Mouse (Mus musculus) lung, embryonic 16.5 days (tissue): ENCODE measurements around the gene 2210011C24Rik. TPM values are rescaled to one million over a fixed set of nuclear protein-coding genes. Genes with fewer than 3 reads are reported as not detected.
A peak's percentile ranks its signal among the peaks of the same experiment; 100 is the strongest.

Source experiments
- ATAC-seq: fragments of 200-750 bp; cut with Nextera tagmentation; 2 replicates; pipeline ENCODE4 v1.8.0; 2017; ENCODE audit warnings: low read depth, mild to moderate bottlenecking, moderate library complexity
- H3K27ac ChIP-seq: fragments of 300-500 bp; sonication (generic); 2 replicates; pipeline ENCODE4 v1.5.1; 2014; ENCODE audit warnings: mild to moderate bottlenecking, control low read depth, low read length
- H3K27me3 ChIP-seq: fragments of 300-500 bp; sonication (generic); 2 replicates; pipeline ENCODE4 v1.6.1; 2014; ENCODE audit warnings: low read depth, low read length, mixed read lengths; ENCODE audit not compliant: control insufficient read depth, insufficient read depth
- H3K36me3 ChIP-seq: fragments of 300-500 bp; sonication (generic); 2 replicates; pipeline ENCODE4 v1.6.1; 2014; ENCODE audit warnings: low read length; ENCODE audit not compliant: control insufficient read depth, insufficient read depth
- H3K4me1 ChIP-seq: fragments of 300-500 bp; sonication (generic); replicated peaks from 2 replicates; pipeline ENCODE4 v1.6.1; 2014; ENCODE audit warnings: low read length, mixed read lengths; ENCODE audit not compliant: control insufficient read depth, insufficient read depth
- H3K4me2 ChIP-seq: fragments of 300-500 bp; sonication (generic); 2 replicates; pipeline ENCODE4 v1.6.1; 2014; ENCODE audit warnings: low read depth, low read length, control low read depth
- H3K4me3 ChIP-seq: fragments of 300-500 bp; sonication (generic); 2 replicates; pipeline ENCODE4 v1.5.1; 2014; ENCODE audit warnings: mild to moderate bottlenecking, low read length, control low read depth
- H3K9ac ChIP-seq: fragments of 300-500 bp; sonication (generic); 2 replicates; pipeline ENCODE4 v1.6.1; 2014; ENCODE audit warnings: low read length, control low read depth
- H3K9me3 ChIP-seq: fragments of 300-500 bp; sonication (generic); 2 replicates; pipeline ENCODE4 v1.6.1; 2016; ENCODE audit warnings: low read length; ENCODE audit not compliant: control insufficient read depth
- WGBS: fragments of 180-500 bp; shearing (Covaris S2); extraction: QIAGEN DNeasy Blood & Tissue Kit; methylation state at CpG from one replicate; pipeline ENCODE4 v1.1.7; 2014; 5-methylcytosine and 5-hydroxymethylcytosine counted together
- polyA plus RNA-seq: library from polyadenylated mRNA; unstranded; fragments of >200 nt; fragmentation: Nextera tagmentation; extraction: Ambion mirVana; gene quantifications from 2 replicates; pipeline ENCODE4 v1.2.1, GENCODE M21; 2015

Gene 2210011C24Rik
- polyA plus RNA-seq, 1 experiment from 2014 or later = 4.4 TPM

GRCm38 (mm10) chr8:83999825-84000224, 12.1 kb downstream of the 2210011C24Rik start:
- no peak overlapping the region for H3K4me2 ChIP-seq
- H3K4me1 ChIP-seq = peaks cover 34% of the 10 kb centered on the region
- 86% methylated on average over 2 of the region's 2 CpGs for WGBS

GRCm38 (mm10) chr8:83999057-83999705, 12.8 kb downstream of the 2210011C24Rik start:
- H3K36me3 ChIP-seq = peaks cover 13% of the 10 kb centered on the region
- H3K9ac ChIP-seq = peak overlapping the region; percentile 80
- peak overlapping the region; percentile 80 for H3K4me3 ChIP-seq
- WGBS = 49% methylated on average over 16 of the region's 16 CpGs
- H3K27me3 ChIP-seq = no peaks in the 10 kb centered on the region
- H3K4me2 ChIP-seq = peak overlapping the region; percentile 92
- no peak overlapping the region; the same call in 1 of the 2 replicates for H3K27ac ChIP-seq
- no peaks in the 10 kb centered on the region for H3K9me3 ChIP-seq
- ATAC-seq = no peak
- H3K4me1 ChIP-seq = peaks cover 31% of the 10 kb centered on the region

More at GRCm38 (mm10) chr8:83999825-84000224, 12.1 kb downstream of the 2210011C24Rik start:
- no peaks in the 10 kb centered on the region for H3K9me3 ChIP-seq
- H3K4me3 ChIP-seq = 0 out of 2 replicates have a peak overlapping the region, but pooled peaks have one; percentile 3
- H3K27me3 ChIP-seq = no peaks in the 10 kb centered on the region
- ATAC-seq = no peak
- H3K9ac ChIP-seq = no peak overlapping the region; the same call in 1 of the 2 replicates
- peaks cover 13% of the 10 kb centered on the region for H3K36me3 ChIP-seq
- H3K27ac ChIP-seq = no peak overlapping the region

GRCm38 (mm10) chr8:83998231-83999056, 13.5 kb downstream of the 2210011C24Rik start:
- Histone ChIP-seq H3K27ac (peak overlapping the region; percentile 85), H3K27me3 (no peaks in the 10 kb centered on the region), H3K4me2 (peak overlapping the region; percentile 92), H3K4me3 (peak overlapping the region; percentile 80), H3K4me1 (peaks cover 26% of the 10 kb centered on the region), H3K9ac (peak overlapping the region; percentile 80), H3K36me3 (peaks cover 13% of the 10 kb centered on the region), H3K9me3 (no peaks in the 10 kb centered on the region)
- under 1% methylated on average over 47 of the region's 92 CpGs for WGBS
- ATAC-seq = 0 out of 2 replicates have a peak, but pooled peaks have one; percentile 4

- under 1% methylated on average over 54 of the region's 112 CpGs for WGBS
- Histone ChIP-seq H3K27me3 (no peaks in the 10 kb centered on the region), H3K27ac (peak within 1 kb of the TSS; percentile 97), H3K4me2 (peak within 1 kb of the TSS; percentile 92), H3K9ac (peak within 1 kb of the TSS; percentile 88), H3K36me3 (peaks cover 13% of the 10 kb centered on the region), H3K4me1 (peaks cover 26% of the 10 kb centered on the region), H3K9me3 (no peaks in the 10 kb centered on the region), H3K4me3 (peak within 1 kb of the TSS; percentile 80)
- 0 out of 2 replicates have a peak, but pooled peaks have one; percentile 0 for ATAC-seq
Observed at GRCm38 (mm10) chr8:83997511-83998141, 14.3 kb downstream of the 2210011C24Rik start, which contains the start of gene Samd1. Gene Samd1, plus strand, starts transcription at chr8:83997672.

GRCm38 (mm10) chr8:83996567-83997505, 15.1 kb downstream of the 2210011C24Rik start:
- under 1% methylated on average over 46 of the region's 103 CpGs for WGBS
- Histone ChIP-seq H3K36me3 (peaks cover 14% of the 10 kb centered on the region), H3K27ac (peak overlapping the region; percentile 97), H3K27me3 (no peaks in the 10 kb centered on the region), H3K9ac (peak overlapping the region; percentile 88), H3K9me3 (no peaks in the 10 kb centered on the region), H3K4me2 (peak overlapping the region; percentile 92), H3K4me1 (peaks cover 26% of the 10 kb centered on the region), H3K4me3 (peak overlapping the region; percentile 80)
- peak; percentile 89 for ATAC-seq

GRCm38 (mm10) chr8:83995973-83996372, 16.0 kb downstream of the 2210011C24Rik start:
- peaks cover 14% of the 10 kb centered on the region for H3K36me3 ChIP-seq

GRCm38 (mm10) chr8:83994030-83994429, 17.9 kb downstream of the 2210011C24Rik start:
- Histone ChIP-seq H3K27ac (no peak overlapping the region), H3K9ac (no peak overlapping the region), H3K4me2 (no peak overlapping the region), H3K9me3 (no peaks in the 10 kb centered on the region), H3K4me1 (peaks cover 12% of the 10 kb centered on the region), H3K4me3 (no peak overlapping the region), H3K36me3 (peaks cover 11% of the 10 kb centered on the region), H3K27me3 (no peaks in the 10 kb centered on the region)
- no peak for ATAC-seq
- WGBS = 71% methylated on average over 3 of the region's 3 CpGs

More at GRCm38 (mm10) chr8:83995973-83996372, 16.0 kb downstream of the 2210011C24Rik start:
- peaks cover 23% of the 10 kb centered on the region for H3K4me1 ChIP-seq
- no peak for ATAC-seq
- H3K4me2 ChIP-seq = peak overlapping the region; percentile 92
- 17% methylated on average over 12 of the region's 12 CpGs for WGBS
- no peaks in the 10 kb centered on the region for H3K9me3 ChIP-seq
- H3K4me3 ChIP-seq = peak overlapping the region; percentile 80
- H3K27ac ChIP-seq = peak overlapping the region; percentile 97
- no peaks in the 10 kb centered on the region for H3K27me3 ChIP-seq
- H3K9ac ChIP-seq = peak overlapping the region; percentile 88

- H3K27me3 ChIP-seq = no peaks in the 10 kb centered on the region
- no peak overlapping the region for H3K4me3 ChIP-seq
- H3K4me2 ChIP-seq = no peak overlapping the region
- no peaks in the 10 kb centered on the region for H3K9me3 ChIP-seq
- 82% methylated on average over 2 of the region's 2 CpGs for WGBS
- peaks cover 8% of the 10 kb centered on the region for H3K4me1 ChIP-seq
- no peak overlapping the region for H3K9ac ChIP-seq
- ATAC-seq = no peak
- H3K36me3 ChIP-seq = peaks cover 23% of the 10 kb centered on the region
- no peak overlapping the region for H3K27ac ChIP-seq
Observed at GRCm38 (mm10) chr8:83992488-83992887, 19.5 kb downstream of the 2210011C24Rik start.
